Mouse (Mus musculus) hindbrain, embryonic 12.5 days (tissue): ENCODE measurements around the gene Olfr1361. TPM values are rescaled to one million over a fixed set of nuclear protein-coding genes. Genes with fewer than 3 reads are reported as not detected.

ENCODE experiments used
- ATAC-seq: fragments of 200-750 bp; cut with Nextera tagmentation; 2 replicates; pipeline ENCODE4 v1.8.0; 2017; ENCODE audit warnings: moderate TSS enrichment; ENCODE audit not compliant: low FRiP score
- H3K27ac ChIP-seq: fragments of 300-500 bp; sonication (generic); 2 replicates; pipeline ENCODE4 v1.5.1; 2016; ENCODE audit warnings: mild to moderate bottlenecking
- H3K27me3 ChIP-seq: fragments of 300-500 bp; sonication (generic); 2 replicates; pipeline ENCODE4 v1.6.1; 2016; ENCODE audit warnings: mild to moderate bottlenecking
- H3K36me3 ChIP-seq: fragments of 300-500 bp; sonication (generic); 2 replicates; pipeline ENCODE4 v1.6.1; 2016; ENCODE audit warnings: mild to moderate bottlenecking
- H3K4me1 ChIP-seq: fragments of 300-500 bp; sonication (generic); 2 replicates; pipeline ENCODE4 v1.6.1; 2016
- H3K4me2 ChIP-seq: fragments of 300-500 bp; sonication (generic); replicated peaks from 2 replicates; pipeline ENCODE4 v1.6.1; 2016; ENCODE audit warnings: mild to moderate bottlenecking
- H3K4me3 ChIP-seq: fragments of 300-500 bp; sonication (generic); 2 replicates; pipeline ENCODE4 v1.5.1; 2016; ENCODE audit warnings: mild to moderate bottlenecking
- H3K9ac ChIP-seq: fragments of 300-500 bp; sonication (generic); 2 replicates; pipeline ENCODE4 v1.6.1; 2016; ENCODE audit warnings: mild to moderate bottlenecking, moderate library complexity
- H3K9me3 ChIP-seq: fragments of 300-500 bp; sonication (generic); replicated peaks from 2 replicates; pipeline ENCODE4 v1.6.1; 2016; ENCODE audit warnings: mild to moderate bottlenecking
- WGBS: fragments of 180-500 bp; shearing (Covaris S2); methylation state at CpG from one replicate; pipeline ENCODE4 v1.1.7; 2016; 5-methylcytosine and 5-hydroxymethylcytosine counted together
- polyA plus RNA-seq: library from polyadenylated mRNA; unstranded; fragments of >200 nt; fragmentation: Nextera tagmentation; extraction: Ambion mirVana; gene quantifications from 2 replicates; pipeline ENCODE4 v1.2.1, GENCODE M21; 2016

Gene Olfr1361
- not detected in 2 replicates for polyA plus RNA-seq

DNA sequence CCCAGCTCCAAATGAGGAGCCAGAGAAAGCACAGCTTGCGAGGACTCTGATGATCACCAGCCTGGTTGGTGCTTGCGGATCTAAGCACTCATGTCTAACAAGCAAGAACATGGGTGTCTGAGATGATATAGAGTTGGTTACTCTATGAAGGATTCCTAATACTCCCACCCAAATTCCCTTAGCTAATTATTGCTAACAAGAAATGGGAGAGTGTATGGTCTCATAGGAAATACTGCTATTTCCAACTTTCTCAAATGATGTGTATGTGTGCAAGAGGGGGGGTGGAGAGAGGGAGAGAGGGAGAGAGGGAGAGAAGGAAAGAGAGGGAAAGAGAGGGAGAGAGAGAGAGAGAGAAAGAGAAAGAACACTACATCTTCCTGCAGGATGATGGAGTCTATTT, at the start of gene Olfr1361:
Gene Olfr1361, minus strand, starts transcription at position 101 of the 400 bp plus-strand sequence.
- H3K9me3 ChIP-seq = no peaks in the 10 kb centered on the region
- H3K27me3 ChIP-seq = no peaks in the 10 kb centered on the region
- no peak within 1 kb of the TSS for H3K27ac ChIP-seq
- H3K4me2 ChIP-seq = no peak within 1 kb of the TSS
- H3K4me1 ChIP-seq = no peaks in the 10 kb centered on the region
- H3K4me3 ChIP-seq = no peak within 1 kb of the TSS
- H3K9ac ChIP-seq = no peak within 1 kb of the TSS
- ATAC-seq = no peak
- no peaks in the 10 kb centered on the region for H3K36me3 ChIP-seq
- WGBS = 70% methylated on average over 2 of the region's 2 CpGs

DNA sequence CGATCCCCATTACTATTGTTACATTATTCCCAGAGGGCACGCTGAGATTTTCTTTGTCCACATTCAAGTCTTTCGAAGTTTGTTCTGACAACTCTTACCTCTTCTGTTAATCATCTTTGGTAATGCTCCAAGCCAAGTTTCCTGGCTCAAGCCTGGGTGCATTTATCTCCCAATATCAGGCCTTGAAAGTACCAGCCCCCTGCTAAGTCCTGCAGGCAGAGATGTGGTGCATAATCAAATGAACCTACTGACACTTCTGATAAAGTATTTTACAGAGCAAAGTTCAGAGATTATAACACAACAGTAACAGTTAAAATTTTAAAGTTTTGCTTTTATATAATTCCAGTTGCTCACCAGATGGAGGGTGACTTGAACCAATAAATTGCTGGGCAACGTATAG, 48.5 kb upstream of the Olfr1361 start:
- H3K9me3 ChIP-seq = no peaks in the 10 kb centered on the region
- 31% methylated on average over 4 of the region's 4 CpGs for WGBS
- H3K9ac ChIP-seq = 0 out of 2 replicates have a peak overlapping the region, but pooled peaks have one; percentile 36
- H3K4me1 ChIP-seq = peaks cover 8% of the 10 kb centered on the region
- no peaks in the 10 kb centered on the region for H3K27me3 ChIP-seq
- no peak overlapping the region for H3K27ac ChIP-seq
- H3K36me3 ChIP-seq = no peaks in the 10 kb centered on the region
- peak overlapping the region; percentile 36 for H3K4me3 ChIP-seq
- peak overlapping the region; percentile 54 for H3K4me2 ChIP-seq
- no peak for ATAC-seq

- H3K36me3 ChIP-seq = no peaks in the 10 kb centered on the region
- peak overlapping the region; percentile 36 for H3K4me3 ChIP-seq
- no peak overlapping the region for H3K27ac ChIP-seq
- peak overlapping the region; percentile 36 for H3K9ac ChIP-seq
- WGBS = 3% methylated on average over 22 of the region's 22 CpGs
- peaks cover 8% of the 10 kb centered on the region for H3K4me1 ChIP-seq
- H3K27me3 ChIP-seq = no peaks in the 10 kb centered on the region
- ATAC-seq = peak; percentile 72
- H3K4me2 ChIP-seq = peak overlapping the region; percentile 54
- no peaks in the 10 kb centered on the region for H3K9me3 ChIP-seq
These were observed 47.8 kb upstream of the Olfr1361 start for GRCm38 (mm10) chr13:21710821-21711525.

GRCm38 (mm10) chr13:21710031-21710711, 47.0 kb upstream of the Olfr1361 start:
- peak overlapping the region; percentile 54 for H3K4me2 ChIP-seq
- H3K9ac ChIP-seq = peak overlapping the region; percentile 59
- peak overlapping the region; percentile 67 for H3K27ac ChIP-seq
- under 1% methylated on average over 32 of the region's 32 CpGs for WGBS
- no peaks in the 10 kb centered on the region for H3K9me3 ChIP-seq
- no peaks in the 10 kb centered on the region for H3K36me3 ChIP-seq
- peak; percentile 83 for ATAC-seq
- no peaks in the 10 kb centered on the region for H3K27me3 ChIP-seq
- peaks cover 4% of the 10 kb centered on the region for H3K4me1 ChIP-seq
- peak overlapping the region; percentile 55 for H3K4me3 ChIP-seq

GRCm38 (mm10) chr13:21706669-21707068, 43.5 kb upstream of the Olfr1361 start:
- no peaks in the 10 kb centered on the region for H3K4me1 ChIP-seq
- no peaks in the 10 kb centered on the region for H3K27me3 ChIP-seq
- H3K4me3 ChIP-seq = no peak overlapping the region
- H3K9ac ChIP-seq = no peak overlapping the region
- 72% methylated on average over 4 of the region's 4 CpGs for WGBS
- H3K4me2 ChIP-seq = no peak overlapping the region
- H3K36me3 ChIP-seq = no peaks in the 10 kb centered on the region
- H3K9me3 ChIP-seq = no peaks in the 10 kb centered on the region
- no peak overlapping the region for H3K27ac ChIP-seq
- ATAC-seq = no peak

DNA sequence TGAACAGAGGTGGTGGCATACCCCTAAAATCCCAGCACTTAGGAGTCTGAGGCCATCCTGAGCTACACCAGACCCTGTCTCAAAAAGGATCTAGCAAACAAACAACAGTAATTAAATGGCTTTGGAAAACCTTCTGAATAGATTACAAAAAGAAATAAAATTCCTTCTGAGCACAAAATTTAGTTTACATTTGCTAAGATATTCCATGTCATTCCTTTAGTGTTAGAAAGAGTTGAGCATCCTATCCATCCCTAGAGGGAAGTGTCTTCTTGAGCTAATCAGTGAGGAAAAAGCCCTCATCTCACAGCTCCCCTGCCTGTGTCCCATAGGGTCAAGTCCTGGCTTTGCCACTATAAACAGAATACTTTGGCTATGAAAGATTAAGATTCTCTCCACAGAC, 34.6 kb upstream of the Olfr1361 start, which contains the start of gene Olfr1359:
Gene Olfr1359, plus strand, starts transcription at position 301 of the 400 bp plus-strand sequence.
- no peak within 1 kb of the TSS for H3K4me2 ChIP-seq
- no peak within 1 kb of the TSS for H3K4me3 ChIP-seq
- no peaks in the 10 kb centered on the region for H3K27me3 ChIP-seq
- no peaks in the 10 kb centered on the region for H3K4me1 ChIP-seq
- H3K9ac ChIP-seq = no peak within 1 kb of the TSS
- no peak for ATAC-seq
- no peaks in the 10 kb centered on the region for H3K9me3 ChIP-seq
- no peak within 1 kb of the TSS for H3K27ac ChIP-seq
- H3K36me3 ChIP-seq = no peaks in the 10 kb centered on the region

GRCm38 (mm10) chr13:21677305-21677704, 14.1 kb upstream of the Olfr1361 start, which contains the start of gene Olfr1360:
Olfr1360 (minus strand) TSS chr13:21677405.
- H3K27me3 ChIP-seq = no peaks in the 10 kb centered on the region
- H3K4me3 ChIP-seq = no peak within 1 kb of the TSS
- H3K9ac ChIP-seq = no peak within 1 kb of the TSS
- 85% methylated on average over 2 of the region's 2 CpGs for WGBS
- H3K27ac ChIP-seq = no peak within 1 kb of the TSS
- no peaks in the 10 kb centered on the region for H3K9me3 ChIP-seq
- H3K4me1 ChIP-seq = no peaks in the 10 kb centered on the region
- ATAC-seq = no peak
- H3K4me2 ChIP-seq = no peak within 1 kb of the TSS
- H3K36me3 ChIP-seq = no peaks in the 10 kb centered on the region

GRCm38 (mm10) chr13:21642418-21642817, 20.8 kb downstream of the Olfr1361 start, which contains the start of gene Olfr11:
Olfr11 (minus strand) TSS chr13:21642518.
- H3K9ac ChIP-seq = no peak within 1 kb of the TSS
- 79% methylated on average over 2 of the region's 2 CpGs for WGBS
- no peak within 1 kb of the TSS for H3K4me2 ChIP-seq
- H3K4me3 ChIP-seq = no peak within 1 kb of the TSS
- no peaks in the 10 kb centered on the region for H3K36me3 ChIP-seq
- H3K27me3 ChIP-seq = no peaks in the 10 kb centered on the region
- H3K27ac ChIP-seq = no peak within 1 kb of the TSS
- no peaks in the 10 kb centered on the region for H3K9me3 ChIP-seq
- H3K4me1 ChIP-seq = no peaks in the 10 kb centered on the region
- no peak for ATAC-seq

DNA sequence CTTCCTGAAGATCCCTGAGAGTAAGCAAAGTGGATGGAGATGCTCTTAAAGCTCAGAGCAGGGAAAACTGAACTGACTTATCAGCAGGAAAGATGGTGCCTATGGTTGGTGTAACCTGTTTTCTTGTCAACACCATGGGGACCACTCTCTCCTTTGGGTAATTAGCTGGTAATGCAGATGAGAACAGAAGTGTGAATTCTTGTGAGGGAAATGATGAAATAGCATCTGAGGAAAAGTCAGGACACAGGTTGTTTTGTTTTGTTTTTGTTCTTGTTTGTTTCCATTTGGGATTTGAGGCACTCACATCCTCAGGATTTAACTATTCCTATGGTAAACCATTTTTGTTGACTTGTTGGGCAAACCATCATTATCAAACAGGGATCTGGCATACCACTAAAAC, 49.3 kb downstream of the Olfr1361 start, which contains the start of gene Olfr1362:
Gene Olfr1362, minus strand, starts transcription at position 101 of the 400 bp plus-strand sequence.
- Histone ChIP-seq H3K36me3 (no peaks in the 10 kb centered on the region), H3K4me2 (no peak within 1 kb of the TSS), H3K27ac (no peak within 1 kb of the TSS), H3K4me1 (no peaks in the 10 kb centered on the region), H3K9me3 (no peaks in the 10 kb centered on the region), H3K27me3 (no peaks in the 10 kb centered on the region), H3K4me3 (no peak within 1 kb of the TSS), H3K9ac (no peak within 1 kb of the TSS)
- no peak for ATAC-seq

Other genes starting within 250 kb of the Olfr1361 start
- gene Pgbd1, start 222.3 kb downstream of the Olfr1361 start, polyA plus RNA-seq = 4.2 and 4.9 TPM in 2 replicates
- 23.4 and 26.2 TPM in 2 replicates for gene Zscan26, start 209.7 kb downstream of the Olfr1361 start, polyA plus RNA-seq
- 2.5 and 2.7 TPM in 2 replicates for gene Nkapl, start 194.9 kb downstream of the Olfr1361 start, polyA plus RNA-seq
- gene Zkscan4, start 184.5 kb downstream of the Olfr1361 start, polyA plus RNA-seq = 6.8 and 7.0 TPM in 2 replicates
- not detected in 2 replicates for gene Gm10065, start 183.9 kb downstream of the Olfr1361 start, polyA plus RNA-seq
- 0.16 and 0.40 TPM in 2 replicates for gene AK157302, start 168.2 kb downstream of the Olfr1361 start, polyA plus RNA-seq
- gene Gm11273, start 162.0 kb downstream of the Olfr1361 start, polyA plus RNA-seq = 2.6 and 4.2 TPM in 2 replicates
- 9.0 and 9.8 TPM in 2 replicates for gene Zkscan8, start 132.3 kb downstream of the Olfr1361 start, polyA plus RNA-seq
- 0.20 and 0.22 TPM in 2 replicates for gene Olfr1366, start 120.6 kb downstream of the Olfr1361 start, polyA plus RNA-seq
- gene Olfr1535, start 103.5 kb downstream of the Olfr1361 start, polyA plus RNA-seq = not detected in 2 replicates
- gene Olfr1364, start 81.6 kb downstream of the Olfr1361 start, polyA plus RNA-seq = not detected in 2 replicates
- gene Olfr1362, start 49.4 kb downstream of the Olfr1361 start, polyA plus RNA-seq = not detected in 2 replicates
- 0.07 TPM in 1 of 2 replicates, not detected in the other for gene Olfr11, start 20.9 kb downstream of the Olfr1361 start, polyA plus RNA-seq
- gene Olfr1360, start 14.0 kb upstream of the Olfr1361 start, polyA plus RNA-seq = not detected in 2 replicates
- gene Olfr1359, start 34.7 kb upstream of the Olfr1361 start, polyA plus RNA-seq = not detected in 2 replicates
- 3.6 and 4.4 TPM in 2 replicates for gene Hist1h2bl, start 52.8 kb upstream of the Olfr1361 start, polyA plus RNA-seq
- 17.3 and 29.5 TPM in 2 replicates for gene Hist1h2ai, start 53.0 kb upstream of the Olfr1361 start, polyA plus RNA-seq
- gene Hist1h3h, start 54.3 kb upstream of the Olfr1361 start, polyA plus RNA-seq = 8.9 and 18.3 TPM in 2 replicates
- gene Hist1h2bm, start 58.7 kb upstream of the Olfr1361 start, polyA plus RNA-seq = 2.6 and 4.9 TPM in 2 replicates
- 0.98 and 1.0 TPM in 2 replicates for gene Hist1h4j, start 71.7 kb upstream of the Olfr1361 start, polyA plus RNA-seq
- gene Hist1h4k, start 87.1 kb upstream of the Olfr1361 start, polyA plus RNA-seq = 2.9 TPM in 1 of 2 replicates, not detected in the other
- 12.2 and 28.3 TPM in 2 replicates for gene Hist1h2ak, start 90.4 kb upstream of the Olfr1361 start, polyA plus RNA-seq
- gene Hist1h2bn, start 90.7 kb upstream of the Olfr1361 start, polyA plus RNA-seq = 2.2 and 2.8 TPM in 2 replicates
- 23.2 and 23.6 TPM in 2 replicates for gene Hist1h1b, start 117.2 kb upstream of the Olfr1361 start, polyA plus RNA-seq
- gene Hist1h3i, start 120.0 kb upstream of the Olfr1361 start, polyA plus RNA-seq = 87.0 and 110 TPM in 2 replicates
- gene Hist1h2an, start 123.8 kb upstream of the Olfr1361 start, polyA plus RNA-seq = 5.2 TPM in 1 of 2 replicates, not detected in the other
- gene Hist1h2bp, start 124.1 kb upstream of the Olfr1361 start, polyA plus RNA-seq = 1.9 and 2.4 TPM in 2 replicates
- gene Hist1h2bq, start 146.8 kb upstream of the Olfr1361 start, polyA plus RNA-seq = 14.1 and 15.3 TPM in 2 replicates
- gene Hist1h2ao, start 147.1 kb upstream of the Olfr1361 start, polyA plus RNA-seq = 3.4 TPM in 1 of 2 replicates, not detected in the other
- not detected in 2 replicates for gene Hist1h4m, start 148.4 kb upstream of the Olfr1361 start, polyA plus RNA-seq
- gene Hist1h4n, start 168.8 kb upstream of the Olfr1361 start, polyA plus RNA-seq = 6.2 and 10.1 TPM in 2 replicates
- 2,700 and 3,374 TPM in 2 replicates for gene Hist1h2ap, start 170.1 kb upstream of the Olfr1361 start, polyA plus RNA-seq
- gene Hist1h2br, start 170.4 kb upstream of the Olfr1361 start, polyA plus RNA-seq = 14.3 and 15.1 TPM in 2 replicates